In the genomic region with DNA sequence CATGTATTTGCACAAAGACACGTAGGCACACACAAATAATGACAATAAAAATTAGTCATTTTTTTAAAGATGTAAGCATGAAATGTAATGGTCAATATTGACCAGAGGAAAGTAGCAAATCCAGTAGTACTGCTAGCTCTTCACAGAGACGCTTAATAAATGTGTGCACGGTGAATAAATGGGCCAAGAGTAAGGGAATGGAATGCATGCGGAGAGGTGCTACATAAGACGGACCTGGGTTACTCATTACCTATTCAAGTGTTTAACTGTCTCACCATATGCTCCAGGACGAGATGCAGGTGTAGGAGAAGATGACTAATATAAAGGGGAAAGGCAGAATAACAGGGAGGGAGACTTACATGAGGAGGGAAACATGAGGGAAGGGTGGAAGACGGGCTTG, we compare ENCODE assay signal across 24 mouse cellular contexts.
DNase-seq lines count a peak whose midpoint lies in the region; ATAC-seq and TF ChIP-seq lines count a peak whose summit lies in the region.
"Had no signal": no experiment of that assay in that cellular context is flagged by ENCODE, and none has a peak within 500 bp of the region (broad histone marks: within the 10 kb centered on the region; RNA-seq: fewer than 3 reads in every experiment).

No protein-coding gene starts in this region.

- no peak for TF ChIP-seq EP300 in lung, postnatal 0 days (IDR thresholded peaks at IDR 0.05)

- no peak overlapping the region for H3K9ac ChIP-seq in limb, embryonic 11.5 days (ENCODE audit: low read length)
- H3K9ac ChIP-seq in lung, embryonic 15.5 days, result no peak overlapping the region
- H3K9ac ChIP-seq in lung, postnatal 0 days (replicated peaks; ENCODE audit: low read depth), result no peak overlapping the region
- H3K9ac ChIP-seq: embryonic facial prominence, embryonic 12.5 days; forebrain, embryonic 13.5 days; forebrain, embryonic 15.5 days had no signal

- H3K27ac ChIP-seq in limb, embryonic 11.5 days (replicated peaks; ENCODE audit: low read depth, low read length), result no peak overlapping the region
- no peak overlapping the region for H3K27ac ChIP-seq in limb, embryonic 10.5 days
- peak overlapping the region; percentile 35; the same call in 1 of the 2 replicates for H3K27ac ChIP-seq in lung, embryonic 15.5 days
- no peak overlapping the region for H3K27ac ChIP-seq in lung, postnatal 0 days (ENCODE audit: low read length)
- H3K27ac ChIP-seq: embryonic facial prominence, embryonic 10.5 days; embryonic facial prominence, embryonic 12.5 days; forebrain, embryonic 13.5 days; forebrain, embryonic 15.5 days had no signal

- DNase-seq in limb, embryonic 11.5 days (ENCODE audit: low spot score), result peak; percentile 14
- no peak for DNase-seq in limb, embryonic 10.5 days (ENCODE audit: low spot score)
- DNase-seq in lung, postnatal 25 days (ENCODE audit: low spot score), result no peak
- peak; percentile 59 for DNase-seq in lung, postnatal 0 days (ENCODE audit: low spot score)
- no peak for DNase-seq in lung, adult 18-20 months
- DNase-seq: adrenal gland, adult 8-10 months; adrenal gland, postnatal 14 days; adrenal gland, postnatal 36 days; B cell, adult 2 months; cerebellum, adult 11-12 months; cerebellum, adult 2 months; cerebellum, adult 9-10 months; cerebellum, postnatal 10 days; cerebellum, postnatal 25 days had no signal

- ATAC-seq in limb, embryonic 11.5 days (ENCODE audit: insufficient number of reproducible peaks, low FRiP score, low TSS enrichment, low read depth), result no peak
- no peak for ATAC-seq in lung, embryonic 15.5 days (ENCODE audit: borderline replicate concordance, extremely low read depth, low FRiP score, low TSS enrichment)
- ATAC-seq in lung, postnatal 0 days, result peak; percentile 68
- ATAC-seq: activated CD4-positive, CD25-positive, alpha-beta regulatory T cell, adult 4 months; CD4-positive, CD25-positive, alpha-beta regulatory T cell, adult 4 months; forebrain, embryonic 13.5 days; forebrain, embryonic 15.5 days; Patski had no signal

- no peaks in the 10 kb centered on the region for H3K36me3 ChIP-seq in limb, embryonic 11.5 days (ENCODE audit: control insufficient read depth, insufficient read depth, low read length)
- no peaks in the 10 kb centered on the region for H3K36me3 ChIP-seq in limb, embryonic 10.5 days
- no peaks in the 10 kb centered on the region for H3K36me3 ChIP-seq in lung, embryonic 15.5 days
- H3K36me3 ChIP-seq in lung, postnatal 0 days (ENCODE audit: insufficient read depth, low read length), result no peaks in the 10 kb centered on the region
- H3K36me3 ChIP-seq: embryonic facial prominence, embryonic 10.5 days; embryonic facial prominence, embryonic 12.5 days; forebrain, embryonic 15.5 days; G1E had no signal

- H3K4me2 ChIP-seq in limb, embryonic 11.5 days (ENCODE audit: low read depth, severe bottlenecking), result no peak overlapping the region
- H3K4me2 ChIP-seq in lung, embryonic 15.5 days, result no peak overlapping the region
- H3K4me2 ChIP-seq in lung, postnatal 0 days (replicated peaks; ENCODE audit: low read depth, low read length), result no peak overlapping the region
- H3K4me2 ChIP-seq: embryonic facial prominence, embryonic 12.5 days; forebrain, embryonic 13.5 days; forebrain, embryonic 15.5 days had no signal

- 86% methylated on average over 7 of the region's 7 CpGs for WGBS in limb, embryonic 11.5 days
- WGBS in limb, embryonic 10.5 days, result 89% methylated on average over 7 of the region's 7 CpGs
- 66% methylated on average over 7 of the region's 7 CpGs for WGBS in lung, embryonic 15.5 days
- 60% methylated on average over 7 of the region's 7 CpGs for WGBS in lung, postnatal 0 days

- H3K27me3 ChIP-seq in limb, embryonic 11.5 days (ENCODE audit: control insufficient read depth, insufficient read depth, low read length), result no peaks in the 10 kb centered on the region
- 0 out of 2 replicates have a peak, but pooled peaks cover 5% of the 10 kb centered on the region for H3K27me3 ChIP-seq in limb, embryonic 10.5 days (ENCODE audit: low read depth, poor library complexity, severe bottlenecking)
- no peaks in the 10 kb centered on the region for H3K27me3 ChIP-seq in lung, embryonic 15.5 days
- H3K27me3 ChIP-seq in lung, postnatal 0 days (replicated peaks; ENCODE audit: insufficient read depth, low read length), result no peaks in the 10 kb centered on the region
- H3K27me3 ChIP-seq: CH12.LX; embryonic facial prominence, embryonic 12.5 days; forebrain, embryonic 15.5 days had no signal

- no peaks in the 10 kb centered on the region for H3K9me3 ChIP-seq in limb, embryonic 11.5 days (ENCODE audit: control insufficient read depth, low read length)
- H3K9me3 ChIP-seq in limb, embryonic 10.5 days (replicated peaks), result no peaks in the 10 kb centered on the region
- no peaks in the 10 kb centered on the region for H3K9me3 ChIP-seq in lung, embryonic 15.5 days
- no peaks in the 10 kb centered on the region for H3K9me3 ChIP-seq in lung, postnatal 0 days (ENCODE audit: low read length)
- H3K9me3 ChIP-seq: embryonic facial prominence, embryonic 12.5 days; forebrain, embryonic 13.5 days; forebrain, embryonic 15.5 days had no signal

- H3K4me3 ChIP-seq in limb, embryonic 11.5 days (ENCODE audit: low read depth, low read length), result no peak overlapping the region
- H3K4me3 ChIP-seq in limb, embryonic 10.5 days, result no peak overlapping the region
- no peak overlapping the region for H3K4me3 ChIP-seq in lung, embryonic 15.5 days
- no peak overlapping the region for H3K4me3 ChIP-seq in lung, postnatal 0 days (ENCODE audit: low read depth, low read length)
- H3K4me3 ChIP-seq: embryonic facial prominence, embryonic 10.5 days; embryonic facial prominence, embryonic 12.5 days; forebrain, embryonic 13.5 days; forebrain, embryonic 15.5 days had no signal

- TF ChIP-seq CTCF in lung, postnatal 0 days (IDR thresholded peaks at IDR 0.05), result no peak

- H3K4me1 ChIP-seq in limb, embryonic 11.5 days (ENCODE audit: control insufficient read depth, insufficient read depth, low read length), result no peaks in the 10 kb centered on the region
- peaks cover 8% of the 10 kb centered on the region for H3K4me1 ChIP-seq in limb, embryonic 10.5 days
- H3K4me1 ChIP-seq in lung, embryonic 15.5 days, result 0 out of 2 replicates have a peak, but pooled peaks cover under 1% of the 10 kb centered on the region
- H3K4me1 ChIP-seq in lung, postnatal 0 days (ENCODE audit: insufficient read depth, low read depth, low read length), result no peaks in the 10 kb centered on the region
- H3K4me1 ChIP-seq: embryonic facial prominence, embryonic 10.5 days; embryonic facial prominence, embryonic 12.5 days had no signal

Comparison
In these comparisons a context has a peak if more than half of its experiments do, and no peak if none do; other contexts are left out.
1. DNase-seq: peak in limb, embryonic 11.5 days (single experiment) and lung, postnatal 0 days (single experiment); none in limb, embryonic 10.5 days (single experiment), lung, postnatal 25 days (single experiment) and lung, adult 18-20 months (0 of 2).